Mouse (Mus musculus) heart, embryonic 14.5 days (tissue): Measurements from ENCODE around the gene Id3. TPM values are rescaled to one million over a fixed set of nuclear protein-coding genes. Genes with fewer than 3 reads are reported as not detected.

Source experiments
- ATAC-seq: fragments of 200-750 bp; cut with Nextera tagmentation; 2 replicates; pipeline ENCODE4 v1.8.0; 2017; ENCODE audit warnings: low read depth, moderate TSS enrichment; ENCODE audit not compliant: insufficient number of reproducible peaks, insufficient read depth, low FRiP score
- H3K27ac ChIP-seq, 2 experiments: fragments of 200-500 bp in 1 of 2; fragments of 300-500 bp in 1 of 2; sonication (generic) in 1 of 2; replicated peaks in 1 of 2; 2 replicates each; pipeline ENCODE4 v1.5.1; 2012 to 2014; ENCODE audit warnings: low read depth in 2 of 2, low read length in 2 of 2, control low read depth in 1 of 2, mild to moderate bottlenecking in 1 of 2, mixed read lengths in 1 of 2; ENCODE audit not compliant: control insufficient read depth in 1 of 2, insufficient read depth in 1 of 2
- H3K27me3 ChIP-seq: fragments of 300-500 bp; sonication (generic); 2 replicates; pipeline ENCODE4 v1.6.1; 2014; ENCODE audit warnings: mild to moderate bottlenecking, low read length, control low read depth; ENCODE audit not compliant: control insufficient read depth, insufficient read depth
- H3K36me3 ChIP-seq: fragments of 300-500 bp; sonication (generic); 2 replicates; pipeline ENCODE4 v1.6.1; 2014; ENCODE audit warnings: mild to moderate bottlenecking, control low read depth, low read length, mixed read lengths; ENCODE audit not compliant: control insufficient read depth, insufficient read depth
- H3K4me1 ChIP-seq, 2 experiments: fragments of 200-500 bp in 1 of 2; fragments of 300-500 bp in 1 of 2; sonication (generic) in 1 of 2; 2 replicates each; pipeline ENCODE4 v1.6.1; 2012 to 2014; ENCODE audit warnings: low read length in 2 of 2, control low read depth in 1 of 2, mixed read lengths in 1 of 2; ENCODE audit not compliant: control insufficient read depth in 2 of 2, insufficient read depth in 2 of 2
- H3K4me2 ChIP-seq: fragments of 300-500 bp; sonication (generic); 2 replicates; pipeline ENCODE4 v1.6.1; 2014; ENCODE audit warnings: mild to moderate bottlenecking, low read length
- H3K4me3 ChIP-seq, 2 experiments: fragments of 200-500 bp in 1 of 2; fragments of 300-500 bp in 1 of 2; sonication (generic) in 1 of 2; 2 replicates each; pipeline ENCODE4 v1.5.1; 2012 to 2014; ENCODE audit warnings: low read length in 2 of 2, mild to moderate bottlenecking in 2 of 2, control low read depth in 1 of 2, low read depth in 1 of 2, moderate library complexity in 1 of 2; ENCODE audit not compliant: control insufficient read depth in 1 of 2, insufficient read depth in 1 of 2
- H3K9ac ChIP-seq: fragments of 300-500 bp; sonication (generic); 2 replicates; pipeline ENCODE4 v1.6.1; 2014; ENCODE audit warnings: mild to moderate bottlenecking, low read length
- H3K9me3 ChIP-seq: fragments of 300-500 bp; sonication (generic); 2 replicates; pipeline ENCODE4 v1.6.1; 2016; ENCODE audit warnings: low read length, control low read depth; ENCODE audit not compliant: control insufficient read depth
- WGBS: fragments of 180-500 bp; shearing (Covaris S2); extraction: QIAGEN DNeasy Blood & Tissue Kit; methylation state at CpG from one replicate; pipeline ENCODE4 v1.1.7; 2014; 5-methylcytosine and 5-hydroxymethylcytosine counted together
- polyA plus RNA-seq: library from polyadenylated mRNA; unstranded; fragments of >200 nt; fragmentation: Nextera tagmentation; extraction: Ambion mirVana; gene quantifications from 2 replicates; pipeline ENCODE4 v1.2.1, GENCODE M21; 2014

The Id3 gene
- polyA plus RNA-seq, 1 experiment from 2014 or later: 296 TPM

DNA sequence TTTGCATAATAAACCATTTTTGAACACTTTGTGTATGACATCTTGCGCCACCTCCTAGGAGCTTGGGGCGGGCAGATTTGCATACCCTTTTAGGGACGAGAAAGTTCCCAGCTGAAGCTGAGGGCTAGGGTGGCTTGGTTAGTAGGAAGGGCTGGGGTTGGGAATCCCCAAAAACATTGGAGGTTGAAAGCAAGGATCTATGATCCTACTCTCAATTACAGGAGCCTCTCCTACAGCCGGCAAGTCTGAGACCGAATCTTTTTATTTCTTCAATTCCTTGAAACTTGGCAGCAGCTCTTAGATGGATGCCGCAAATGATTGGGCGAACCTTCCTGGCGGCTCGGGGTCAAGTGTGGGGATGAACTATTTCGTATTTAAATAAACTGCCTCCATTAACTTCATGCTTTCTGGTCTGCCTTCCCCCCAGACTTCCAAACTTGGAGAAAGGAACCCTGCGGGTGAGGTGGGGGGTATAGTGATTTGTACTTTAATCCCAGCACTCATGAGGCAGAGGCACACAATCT is 2.1 kb downstream of the Id3 start:
- 45% methylated on average over 11 of the region's 11 CpGs for WGBS
- ATAC-seq: no peak
- H3K4me3 ChIP-seq: peak overlapping the region; percentile 75 to 87
- H3K9ac ChIP-seq: peak overlapping the region; percentile 95
- peaks cover 7% of the 10 kb centered on the region for H3K36me3 ChIP-seq
- no peaks in the 10 kb centered on the region for H3K9me3 ChIP-seq
- H3K27ac ChIP-seq: peak overlapping the region; percentile 94 to 97
- peak overlapping the region; percentile 86 for H3K4me2 ChIP-seq
- H3K27me3 ChIP-seq: peaks cover 13% of the 10 kb centered on the region
- H3K4me1 ChIP-seq: peaks cover 36 to 48% of the 10 kb centered on the region in 2 experiments

DNA sequence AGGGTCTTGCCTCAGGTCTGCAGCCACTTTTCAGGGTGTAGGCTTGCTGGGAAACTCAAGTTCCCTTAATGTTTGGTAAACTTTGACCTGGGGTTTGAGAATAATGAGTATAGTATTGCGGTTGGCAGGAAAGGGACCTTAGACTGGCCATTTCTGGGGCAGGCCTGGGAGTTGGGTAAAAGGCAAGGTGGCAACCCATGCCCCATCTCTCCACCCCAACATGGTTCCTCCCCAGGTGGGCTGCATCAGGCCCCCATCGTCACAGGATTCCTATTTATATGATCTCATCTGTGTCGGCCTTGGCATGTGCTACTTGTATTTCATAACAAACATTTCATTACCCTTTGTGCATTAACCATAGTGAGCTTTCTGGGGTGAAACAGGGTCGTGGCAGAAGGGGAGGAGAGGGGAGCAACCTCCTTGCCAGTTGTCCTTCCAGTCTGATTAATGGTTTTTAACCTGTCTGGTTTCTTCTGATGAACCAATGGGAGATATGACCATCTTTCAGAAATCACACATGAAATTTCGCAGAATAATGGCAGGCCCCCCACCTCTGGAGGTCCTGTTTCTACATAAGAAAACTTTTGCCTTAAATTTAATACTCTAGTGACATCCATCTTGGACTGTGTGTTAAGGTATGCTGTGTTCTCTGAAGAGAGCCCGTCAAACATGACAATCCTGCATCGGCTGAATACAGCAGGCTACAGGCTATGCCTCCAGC is 2.9 kb downstream of the Id3 start:
- ATAC-seq: no peak
- Histone ChIP-seq H3K4me2 (peak overlapping the region; percentile 86), H3K9ac (peak overlapping the region; percentile 95), H3K27ac (peak overlapping the region; percentile 94 to 97), H3K9me3 (no peaks in the 10 kb centered on the region), H3K36me3 (peaks cover 7% of the 10 kb centered on the region), H3K27me3 (peaks cover 13% of the 10 kb centered on the region), H3K4me1 (peaks cover 32 to 40% of the 10 kb centered on the region in 2 experiments), H3K4me3 (peak overlapping the region; percentile 75 to 87)
- 39% methylated on average over 7 of the region's 7 CpGs for WGBS

DNA sequence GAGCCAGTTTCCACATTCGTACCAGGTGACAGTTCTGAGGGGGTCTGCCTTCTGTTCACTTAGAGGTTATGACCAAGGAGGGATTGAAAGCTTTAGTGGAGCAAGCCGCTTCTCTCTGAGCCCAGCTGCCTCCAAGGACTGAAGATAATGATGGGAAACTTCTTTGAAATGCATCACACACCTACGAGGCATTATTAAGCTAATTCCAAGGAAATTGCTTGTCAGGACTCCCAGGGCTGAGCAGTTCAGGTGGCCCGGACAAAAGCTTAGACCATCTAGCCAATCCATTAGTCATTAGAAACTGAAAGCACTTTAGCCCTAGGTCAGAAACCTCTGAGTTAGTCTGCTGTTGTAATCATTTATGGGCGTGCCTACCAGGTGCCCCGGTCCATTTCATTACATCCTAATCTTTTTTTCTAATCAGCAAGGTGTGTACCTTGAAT is 3.4 kb downstream of the Id3 start:
- Histone ChIP-seq H3K4me1 (peaks cover 29 to 35% of the 10 kb centered on the region in 2 experiments), H3K9me3 (no peaks in the 10 kb centered on the region), H3K4me3 (peak overlapping the region in 1 of 2 experiments; percentile 75; a peak in 1 of 4 replicates), H3K27ac (peak overlapping the region; percentile 94 to 97), H3K36me3 (peaks cover 7% of the 10 kb centered on the region), H3K4me2 (peak overlapping the region; percentile 86), H3K27me3 (peaks cover 13% of the 10 kb centered on the region), H3K9ac (peak overlapping the region; percentile 95)
- no peak for ATAC-seq
- WGBS: 31% methylated on average over 6 of the region's 6 CpGs

DNA sequence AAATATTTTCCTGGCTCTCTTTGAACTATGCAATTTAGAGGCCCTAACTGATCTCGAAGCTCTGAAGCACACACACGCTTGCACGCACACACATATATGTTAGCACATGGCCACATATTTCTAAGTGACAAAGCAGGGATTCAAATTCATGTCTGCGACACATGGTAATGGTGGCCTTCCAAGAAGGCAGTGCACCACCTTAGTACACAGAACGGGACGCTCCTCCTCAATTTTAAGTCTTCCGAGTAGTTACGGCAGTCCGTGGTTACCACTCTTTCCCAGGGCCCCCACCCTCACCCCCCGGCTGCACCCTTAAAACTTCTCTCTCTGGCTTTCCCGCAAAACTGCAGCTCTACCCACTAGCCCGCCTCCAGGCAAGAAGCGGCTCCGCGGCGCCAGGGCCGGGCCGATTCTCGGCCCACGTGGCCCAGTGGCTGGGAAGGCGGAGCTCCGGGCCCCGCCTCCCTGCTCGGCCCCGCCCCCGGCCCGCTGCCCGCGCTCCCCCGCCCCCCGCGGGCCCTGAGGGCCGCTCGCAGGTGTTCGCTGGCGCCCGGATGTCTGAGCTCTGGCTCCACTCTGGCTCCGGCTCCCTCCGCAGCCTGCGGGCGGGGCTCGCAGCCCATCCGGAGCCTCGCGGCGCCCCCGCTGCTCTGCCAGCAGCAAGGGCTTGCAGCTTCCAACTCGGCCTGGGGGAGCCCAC is 4.3 kb downstream of the Id3 start:
- peak; percentile 77 for ATAC-seq
- peak overlapping the region; percentile 87 to 97 for H3K27ac ChIP-seq
- peaks cover 7% of the 10 kb centered on the region for H3K36me3 ChIP-seq
- peak overlapping the region; percentile 95 for H3K9ac ChIP-seq
- whole genome bisulfite sequencing: 1% methylated on average over 41 of the region's 48 CpGs
- peak overlapping the region; percentile 30 to 34 for H3K4me3 ChIP-seq
- peaks cover 23 to 26% of the 10 kb centered on the region in 2 experiments for H3K4me1 ChIP-seq
- peaks cover 13% of the 10 kb centered on the region for H3K27me3 ChIP-seq
- H3K4me2 ChIP-seq: peak overlapping the region; percentile 86
- H3K9me3 ChIP-seq: no peaks in the 10 kb centered on the region

DNA sequence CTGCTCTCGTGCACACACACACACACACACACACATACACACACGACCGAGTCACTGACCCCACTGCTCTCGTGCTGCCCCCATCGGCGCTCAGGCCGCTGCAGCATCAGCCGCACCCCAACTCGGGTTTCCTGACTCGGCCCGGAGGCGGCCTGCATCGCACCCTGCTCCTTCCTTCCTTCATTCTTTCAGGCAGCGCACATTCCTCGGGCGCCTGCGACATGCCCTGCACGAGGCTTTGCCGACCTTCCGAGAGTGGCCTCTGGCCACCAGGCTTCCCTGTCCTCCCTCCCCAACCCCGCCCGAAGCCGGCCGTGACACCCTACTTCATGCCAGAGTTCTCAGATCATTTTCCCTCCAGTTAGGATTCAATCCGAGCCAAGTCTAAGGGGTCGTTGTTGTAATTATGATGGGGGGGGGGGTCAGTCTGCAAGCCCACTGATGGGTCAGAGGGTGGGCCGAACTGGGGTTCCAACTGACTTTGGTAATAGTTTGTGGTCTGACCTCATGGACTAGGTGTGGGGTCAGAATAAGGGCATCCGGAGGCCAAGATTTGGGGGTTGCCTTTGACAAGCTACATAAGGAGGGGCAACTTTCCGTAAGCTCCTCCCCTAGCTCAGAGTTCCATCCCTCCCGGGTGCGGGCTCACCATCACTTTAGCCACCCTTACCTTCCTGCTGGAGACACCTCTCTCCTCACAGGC is 5.2 kb downstream of the Id3 start:
- peaks cover 7% of the 10 kb centered on the region for H3K36me3 ChIP-seq
- peak overlapping the region; percentile 57 for H3K9ac ChIP-seq
- ATAC-seq: no peak; the same call in 1 of the 2 replicates
- peaks cover 16 to 23% of the 10 kb centered on the region in 2 experiments for H3K4me1 ChIP-seq
- WGBS: 9% methylated on average over 31 of the region's 31 CpGs
- peak overlapping the region; percentile 86 for H3K4me2 ChIP-seq
- peak overlapping the region; percentile 87 to 97 for H3K27ac ChIP-seq
- H3K4me3 ChIP-seq: peak overlapping the region; percentile 30 to 34; a peak in 3 of 4 replicates
- peaks cover 13% of the 10 kb centered on the region for H3K27me3 ChIP-seq
- H3K9me3 ChIP-seq: no peaks in the 10 kb centered on the region

DNA sequence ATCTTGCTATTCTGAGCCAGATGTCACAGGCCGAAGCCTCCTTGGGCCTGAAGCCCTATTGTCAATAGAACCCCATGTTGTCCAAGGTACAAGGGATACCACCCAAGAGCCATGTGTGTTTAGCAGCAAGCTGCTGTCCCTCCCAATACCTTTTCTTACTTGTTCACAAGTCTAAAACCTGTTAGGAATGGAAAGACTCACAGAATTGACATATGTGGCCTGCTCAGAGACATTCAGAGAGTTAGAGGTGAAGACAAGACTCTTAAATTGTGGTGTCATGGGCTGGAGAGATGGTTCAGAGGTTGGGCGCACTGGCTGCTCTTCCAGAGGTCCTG is 5.7 kb downstream of the Id3 start:
- H3K9ac ChIP-seq: no peak overlapping the region
- H3K27ac ChIP-seq: peak overlapping the region; percentile 87 to 97; a peak in 3 of 4 replicates
- 92% methylated on average over 2 of the region's 2 CpGs for WGBS
- H3K36me3 ChIP-seq: peaks cover 7% of the 10 kb centered on the region
- H3K9me3 ChIP-seq: no peaks in the 10 kb centered on the region
- ATAC-seq: no peak
- H3K4me2 ChIP-seq: no peak overlapping the region
- H3K4me1 ChIP-seq: peaks cover 14 to 21% of the 10 kb centered on the region in 2 experiments
- peaks cover 13% of the 10 kb centered on the region for H3K27me3 ChIP-seq
- H3K4me3 ChIP-seq: no peak overlapping the region

DNA sequence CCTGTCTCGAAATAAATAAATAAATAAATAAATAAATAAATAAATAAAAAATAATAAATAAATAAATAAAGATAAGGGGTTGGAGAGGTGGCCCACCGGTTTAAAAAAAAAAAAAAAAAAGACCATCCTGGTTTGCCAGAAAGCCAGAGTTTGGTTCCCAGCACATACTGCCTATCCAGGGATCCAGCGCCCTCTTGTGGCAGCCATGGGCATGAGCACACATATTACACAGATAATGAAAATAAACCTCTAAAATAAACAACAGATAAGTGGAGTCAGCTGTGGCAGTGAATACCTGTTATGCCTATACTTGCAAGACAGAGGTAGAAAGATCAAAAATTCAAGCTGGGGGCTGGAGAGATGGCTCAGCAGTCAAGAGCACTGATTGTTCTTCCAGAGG is 6.4 kb downstream of the Id3 start:
- Histone ChIP-seq H3K4me1 (peaks cover 14 to 19% of the 10 kb centered on the region in 2 experiments), H3K9me3 (no peaks in the 10 kb centered on the region), H3K27me3 (peaks cover 13% of the 10 kb centered on the region), H3K27ac (no peak overlapping the region), H3K36me3 (peaks cover 7% of the 10 kb centered on the region), H3K4me2 (no peak overlapping the region), H3K4me3 (no peak overlapping the region), H3K9ac (no peak overlapping the region)
- ATAC-seq: no peak
- 29% methylated on average over 3 of the region's 3 CpGs for WGBS
